Mouse (Mus musculus) kidney, adult 2 months (tissue): ENCODE measurements at regions not wholly inside any gene's neighbourhood (a gene's known extent, or its start where the extent isn't known, plus 50 kb on each side); places are given as distances from the start of the nearest gene placed in this dataset.

Experiments
- CTCF ChIP-seq: fragments of 200-500 bp; conservative IDR thresholded peaks from 2 replicates; pipeline ENCODE4 v1.5.1; 2011; ENCODE audit warnings: low read depth, mild to moderate bottlenecking, control low read depth, low read length, moderate library complexity, mixed read lengths; ENCODE audit not compliant: insufficient read depth, insufficient read length
- POLR2A ChIP-seq: fragments of 200-500 bp; IDR thresholded peaks from one replicate; pipeline ENCODE4 v1.6.1; 2011; ENCODE audit warnings: low read depth, low read length, control low read depth

DNA sequence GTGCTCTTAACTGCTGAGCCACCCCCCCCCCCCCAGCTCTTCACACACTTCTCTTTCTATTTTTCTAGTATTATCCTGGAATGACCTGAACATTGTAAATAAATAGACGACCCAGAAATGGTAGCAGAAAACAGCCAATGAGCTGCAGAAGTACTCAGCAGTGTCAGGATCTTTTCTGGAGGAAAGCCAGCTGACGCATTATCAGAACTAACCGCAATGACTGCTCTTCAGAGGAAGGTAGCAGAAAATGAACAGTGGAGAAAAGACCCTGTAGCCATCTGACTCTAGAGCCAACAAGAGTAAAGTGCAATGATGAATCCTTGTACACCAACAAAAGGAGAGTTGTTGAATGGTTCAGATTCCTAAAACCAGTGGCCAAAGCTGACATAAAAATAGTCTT lies 213.4 kb downstream of the Antxr2 start:
- TF ChIP-seq CTCF = no peak
- TF ChIP-seq POLR2A = no peak
